Mouse (Mus musculus) cerebellum, adult 2 months (tissue): ENCODE results near the gene Chdh. TPM values are rescaled to one million over a fixed set of nuclear protein-coding genes. Genes with fewer than 3 reads are reported as not detected.

Experiments used
- DNase-seq, 2 experiments: peaks; one replicate each; pipeline ENCODE4 v3.0.0; 2021
- H3K27ac ChIP-seq: fragments of 200-500 bp; 2 replicates; pipeline ENCODE4 v1.5.1; 2012; ENCODE audit warnings: low read length, control low read depth, inconsistent platforms; ENCODE audit not compliant: insufficient read depth
- H3K27me3 ChIP-seq: fragments of 200-500 bp; 2 replicates; pipeline ENCODE4 v1.6.1; 2012; ENCODE audit warnings: inconsistent platforms, mild to moderate bottlenecking, low read length, moderate library complexity; ENCODE audit not compliant: control insufficient read depth, insufficient read depth
- H3K4me1 ChIP-seq: fragments of 200-500 bp; 2 replicates; pipeline ENCODE4 v1.6.1; 2011; ENCODE audit warnings: low read length; ENCODE audit not compliant: control insufficient read depth, insufficient read depth
- H3K4me3 ChIP-seq: fragments of 200-500 bp; replicated peaks from 2 replicates; pipeline ENCODE3; 2011; ENCODE audit warnings: mild to moderate bottlenecking, low read depth, low read length, control low read depth; ENCODE audit not compliant: insufficient read depth
- CTCF ChIP-seq: fragments of 200-500 bp; IDR thresholded peaks from 2 replicates; pipeline ENCODE4 v1.5.1; 2011; ENCODE audit warnings: low read depth, mild to moderate bottlenecking, control low read depth, low read length, moderate library complexity, borderline replicate concordance; ENCODE audit not compliant: insufficient read depth
- POLR2A ChIP-seq: fragments of 200-500 bp; IDR thresholded peaks from 2 replicates; pipeline ENCODE4 v1.6.1; 2011; ENCODE audit warnings: low read length, control low read depth, borderline replicate concordance; ENCODE audit not compliant: insufficient read depth
- WGBS: fragments of 180-500 bp; shearing (Covaris S2); methylation state at CpG from one replicate; pipeline ENCODE4 v1.1.7; 2018; 5-methylcytosine and 5-hydroxymethylcytosine counted together
- polyA plus RNA-seq: library from polyadenylated mRNA; depleted of rRNA; stranded (reverse); fragments of >200 nt; gene quantifications from 2 replicates; pipeline ENCODE4 v1.2.3, GENCODE M21; 2012; rRNA removed

The Chdh gene
- polyA plus RNA-seq, result 3.6 and 4.2 TPM in 2 replicates

- peak; percentile 44 to 51 for DNase-seq
- H3K27me3 ChIP-seq, result no peaks in the 10 kb centered on the region
- peak within 1 kb of the TSS; percentile 39 for H3K4me3 ChIP-seq
- peaks cover 3% of the 10 kb centered on the region; the same call in 1 of the 2 replicates for H3K4me1 ChIP-seq
- no peak for TF ChIP-seq POLR2A
- TF ChIP-seq CTCF, result no peak
- H3K27ac ChIP-seq, result peak within 1 kb of the TSS; percentile 4; the same call in 1 of the 2 replicates
- 11% methylated on average over 54 of the region's 54 CpGs for WGBS
Observed at GRCm38 (mm10) chr14:30008733-30009575, at the start of gene Chdh, which contains the start of gene Il17rb. TSS of gene Chdh (plus strand) at chr14:30009023. TSS of gene Il17rb (minus strand) at chr14:30008896.

DNA sequence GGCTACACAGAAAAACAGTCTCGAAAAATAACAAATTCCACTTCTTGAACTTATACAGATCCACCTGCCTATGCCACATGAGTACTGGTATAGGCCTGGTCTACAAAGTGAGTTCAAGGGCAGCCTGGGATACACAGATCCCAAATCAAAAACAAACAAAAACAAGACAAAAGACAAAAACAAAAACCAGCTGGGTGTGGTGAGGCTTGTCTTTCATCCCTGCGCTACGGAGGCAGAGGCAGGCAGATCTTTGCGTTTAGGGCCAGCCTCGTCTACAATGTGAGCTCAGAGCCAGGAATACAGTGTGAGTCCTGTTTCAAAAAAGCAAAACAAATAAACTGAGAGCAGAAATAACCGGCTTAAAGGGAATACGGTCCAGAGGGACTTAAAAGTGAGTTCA, 41.2 kb upstream of the Chdh start:
- 57% methylated on average over 7 of the region's 7 CpGs for WGBS
- Histone ChIP-seq H3K27me3 (no peaks in the 10 kb centered on the region), H3K4me1 (peaks cover 2% of the 10 kb centered on the region; the same call in 1 of the 2 replicates), H3K4me3 (peak overlapping the region; percentile 70), H3K27ac (peak overlapping the region; percentile 6; the same call in 1 of the 2 replicates)
- DNase-seq, result no peak
- TF ChIP-seq CTCF (no peak), POLR2A (no peak)

- DNase-seq, result peak; percentile 93 to 99
- Histone ChIP-seq H3K4me1 (peaks cover 2% of the 10 kb centered on the region; the same call in 1 of the 2 replicates), H3K27ac (peak within 1 kb of the TSS; percentile 74), H3K27me3 (no peaks in the 10 kb centered on the region), H3K4me3 (peak within 1 kb of the TSS; percentile 70)
- under 1% methylated on average over 49 of the region's 49 CpGs for whole genome bisulfite sequencing
- peak; percentile 91 for TF ChIP-seq POLR2A
- TF ChIP-seq CTCF, result no peak
Observed at GRCm38 (mm10) chr14:29968075-29968821, 40.6 kb upstream of the Chdh start, which contains the start of gene Selenok. TSS of gene Selenok (plus strand) at chr14:29968308.

- no peaks in the 10 kb centered on the region for H3K27me3 ChIP-seq
- DNase-seq, result no peak
- TF ChIP-seq POLR2A (no peak), CTCF (no peak)
Observed at GRCm38 (mm10) chr14:29971446-29971845, 37.4 kb upstream of the Chdh start.

GRCm38 (mm10) chr14:29971993-29972392, 36.8 kb upstream of the Chdh start:
- no peak for TF ChIP-seq POLR2A
- no peak for TF ChIP-seq CTCF
- whole genome bisulfite sequencing, result 84% methylated on average over 5 of the region's 5 CpGs
- Histone ChIP-seq H3K27ac (no peak overlapping the region), H3K27me3 (no peaks in the 10 kb centered on the region), H3K4me1 (peaks cover 2% of the 10 kb centered on the region; the same call in 1 of the 2 replicates), H3K4me3 (no peak overlapping the region)
- DNase-seq, result no peak

More at GRCm38 (mm10) chr14:29971446-29971845, 37.4 kb upstream of the Chdh start:
- WGBS, result 92% methylated on average over 7 of the region's 7 CpGs
- Histone ChIP-seq H3K4me3 (no peak overlapping the region), H3K27ac (no peak overlapping the region), H3K4me1 (peaks cover 2% of the 10 kb centered on the region; the same call in 1 of the 2 replicates)

DNA sequence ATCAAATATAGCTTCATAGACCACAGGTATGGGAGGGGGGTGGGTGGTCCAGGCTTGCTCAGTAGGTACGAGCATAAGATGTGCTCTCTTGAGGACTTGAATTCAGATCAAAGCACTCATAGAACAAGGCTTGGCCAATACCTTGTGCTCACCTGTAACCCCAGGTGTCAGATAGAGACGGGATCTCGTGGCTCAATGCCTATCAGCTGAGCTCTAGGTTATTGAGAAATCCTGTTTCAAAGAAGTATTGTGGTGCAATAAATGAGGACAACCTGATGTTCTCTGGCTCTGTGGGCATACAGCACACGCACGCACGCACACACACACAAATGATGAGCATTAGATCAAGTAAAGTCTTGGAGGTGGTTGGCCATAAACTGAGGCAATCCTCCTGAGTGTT, 31.9 kb upstream of the Chdh start:
- Histone ChIP-seq H3K27ac (no peak overlapping the region), H3K27me3 (no peaks in the 10 kb centered on the region), H3K4me1 (peaks cover 2% of the 10 kb centered on the region; the same call in 1 of the 2 replicates), H3K4me3 (no peak overlapping the region)
- WGBS, result 98% methylated on average over 6 of the region's 6 CpGs
- no peak for DNase-seq
- no peak for TF ChIP-seq POLR2A
- TF ChIP-seq CTCF, result no peak
